Mouse (Mus musculus) hindbrain, embryonic 15.5 days (tissue): ENCODE data around the gene Snrpa. TPM values are rescaled to one million over a fixed set of nuclear protein-coding genes. Genes with fewer than 3 reads are reported as not detected.

Experiments used
- ATAC-seq: fragments of 200-750 bp; cut with Nextera tagmentation; 2 replicates; pipeline ENCODE4 v1.8.0; 2017; ENCODE audit warnings: low read depth, moderate number of reproducible peaks, moderate TSS enrichment; ENCODE audit not compliant: low FRiP score
- H3K27ac ChIP-seq: fragments of 300-500 bp; sonication (generic); replicated peaks from 2 replicates; pipeline ENCODE4 v1.5.1; 2015; ENCODE audit warnings: mild to moderate bottlenecking, inconsistent platforms
- H3K27me3 ChIP-seq: fragments of 300-500 bp; sonication (generic); 2 replicates; pipeline ENCODE4 v1.6.1; 2015; ENCODE audit warnings: control low read depth, inconsistent platforms
- H3K36me3 ChIP-seq: fragments of 300-500 bp; sonication (generic); 2 replicates; pipeline ENCODE4 v1.6.1; 2015; ENCODE audit warnings: control low read depth, inconsistent platforms
- H3K4me1 ChIP-seq: fragments of 300-500 bp; sonication (generic); replicated peaks from 2 replicates; pipeline ENCODE4 v1.6.1; 2015; ENCODE audit warnings: control low read depth, inconsistent platforms
- H3K4me2 ChIP-seq: fragments of 300-500 bp; sonication (generic); 2 replicates; pipeline ENCODE4 v1.6.1; 2015; ENCODE audit warnings: moderate library complexity, mild to moderate bottlenecking, inconsistent platforms
- H3K4me3 ChIP-seq: fragments of 300-500 bp; sonication (generic); 2 replicates; pipeline ENCODE4 v1.5.1; 2015; ENCODE audit warnings: mild to moderate bottlenecking, inconsistent platforms
- H3K9ac ChIP-seq: fragments of 300-500 bp; sonication (generic); 2 replicates; pipeline ENCODE4 v1.6.1; 2015; ENCODE audit warnings: inconsistent platforms
- H3K9me3 ChIP-seq: fragments of 300-500 bp; sonication (generic); 2 replicates; pipeline ENCODE4 v1.6.1; 2016; ENCODE audit warnings: control low read depth, inconsistent platforms
- WGBS: fragments of 180-500 bp; shearing (Covaris S2); methylation state at CpG from one replicate; pipeline ENCODE4 v1.1.7; 2015; 5-methylcytosine and 5-hydroxymethylcytosine counted together
- polyA plus RNA-seq: library from polyadenylated mRNA; unstranded; fragments of >200 nt; fragmentation: Nextera tagmentation; extraction: Ambion mirVana; gene quantifications from 2 replicates; pipeline ENCODE4 v1.2.1, GENCODE M21; 2015

Snrpa gene
- polyA plus RNA-seq, 1 experiment from 2014 or later: 194 TPM

GRCm38 (mm10) chr7:27164112-27164947 is 31.7 kb downstream of the Snrpa start:
- H3K27ac ChIP-seq: no peak overlapping the region
- H3K9ac ChIP-seq: peak overlapping the region; percentile 32; the same call in 1 of the 2 replicates
- no peaks in the 10 kb centered on the region for H3K27me3 ChIP-seq
- H3K4me3 ChIP-seq: peak overlapping the region; percentile 78
- peak overlapping the region; percentile 76 for H3K4me2 ChIP-seq
- H3K4me1 ChIP-seq: peaks cover 68% of the 10 kb centered on the region
- ATAC-seq: no peak
- peaks cover 13% of the 10 kb centered on the region for H3K36me3 ChIP-seq
- H3K9me3 ChIP-seq: no peaks in the 10 kb centered on the region
- 78% methylated on average over 33 of the region's 33 CpGs for WGBS

- Histone ChIP-seq H3K4me3 (peak overlapping the region; percentile 78), H3K9me3 (no peaks in the 10 kb centered on the region), H3K4me1 (peaks cover 68% of the 10 kb centered on the region), H3K36me3 (peaks cover 22% of the 10 kb centered on the region), H3K27ac (no peak overlapping the region), H3K4me2 (peak overlapping the region; percentile 76), H3K27me3 (no peaks in the 10 kb centered on the region), H3K9ac (peak overlapping the region; percentile 39)
- WGBS: 87% methylated on average over 5 of the region's 5 CpGs
- no peak for ATAC-seq
Observed at GRCm38 (mm10) chr7:27163450-27163805, 32.6 kb downstream of the Snrpa start.

DNA sequence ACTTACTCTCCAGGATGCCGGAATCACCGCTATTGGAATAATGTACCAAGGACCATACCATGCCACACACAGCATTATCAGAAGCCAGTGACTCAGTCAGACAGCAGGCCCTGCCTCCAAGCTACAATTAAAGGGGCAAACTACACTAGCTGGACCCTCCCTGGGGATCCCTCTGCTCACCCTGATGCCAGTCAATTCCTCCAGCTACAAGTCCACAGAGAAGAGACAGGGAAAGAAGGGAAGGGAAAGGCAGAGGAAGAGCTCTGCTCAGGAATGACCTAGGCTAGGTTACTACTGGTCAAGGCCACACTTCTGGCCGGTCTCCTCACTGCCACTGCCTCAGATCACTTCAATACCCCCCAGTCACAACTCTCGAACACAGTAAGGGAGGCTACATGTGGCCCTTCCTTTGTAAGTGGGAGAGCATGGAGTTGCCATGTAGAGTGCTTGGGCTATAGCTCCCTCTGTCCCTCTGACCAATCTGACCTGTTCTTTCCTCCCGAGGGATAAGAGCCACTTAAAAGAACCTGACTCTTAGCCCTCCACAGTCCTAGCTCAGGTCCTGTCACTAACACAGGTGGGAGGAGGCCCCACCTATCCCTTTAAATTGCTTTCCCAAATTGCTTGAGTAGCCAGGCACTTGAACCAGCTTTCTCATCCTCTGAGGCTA is 33.2 kb downstream of the Snrpa start:
- no peak overlapping the region for H3K27ac ChIP-seq
- H3K9ac ChIP-seq: peak overlapping the region; percentile 39
- H3K4me1 ChIP-seq: peaks cover 68% of the 10 kb centered on the region
- 88% methylated on average over 5 of the region's 5 CpGs for WGBS
- H3K36me3 ChIP-seq: peaks cover 27% of the 10 kb centered on the region
- H3K4me3 ChIP-seq: peak overlapping the region; percentile 78; the same call in 1 of the 2 replicates
- H3K27me3 ChIP-seq: no peaks in the 10 kb centered on the region
- ATAC-seq: no peak
- peak overlapping the region; percentile 76 for H3K4me2 ChIP-seq
- H3K9me3 ChIP-seq: no peaks in the 10 kb centered on the region

GRCm38 (mm10) chr7:27161744-27162143 is 34.3 kb downstream of the Snrpa start:
- peaks cover 35% of the 10 kb centered on the region for H3K36me3 ChIP-seq
- ATAC-seq: no peak
- H3K27me3 ChIP-seq: no peaks in the 10 kb centered on the region
- 84% methylated on average over 4 of the region's 4 CpGs for WGBS
- H3K4me3 ChIP-seq: no peak overlapping the region
- H3K9ac ChIP-seq: no peak overlapping the region
- H3K4me1 ChIP-seq: peaks cover 61% of the 10 kb centered on the region
- H3K4me2 ChIP-seq: no peak overlapping the region
- H3K27ac ChIP-seq: no peak overlapping the region
- no peaks in the 10 kb centered on the region for H3K9me3 ChIP-seq

GRCm38 (mm10) chr7:27160921-27161320 is 35.1 kb downstream of the Snrpa start:
- WGBS: 85% methylated on average over 3 of the region's 3 CpGs
- Histone ChIP-seq H3K27ac (no peak overlapping the region), H3K9ac (no peak overlapping the region), H3K9me3 (no peaks in the 10 kb centered on the region), H3K4me2 (no peak overlapping the region), H3K27me3 (no peaks in the 10 kb centered on the region), H3K4me3 (no peak overlapping the region), H3K4me1 (peaks cover 61% of the 10 kb centered on the region), H3K36me3 (peaks cover 35% of the 10 kb centered on the region)
- no peak for ATAC-seq

- Histone ChIP-seq H3K27me3 (no peaks in the 10 kb centered on the region), H3K9me3 (no peaks in the 10 kb centered on the region), H3K27ac (peak overlapping the region; percentile 19; the same call in 1 of the 2 replicates), H3K9ac (no peak overlapping the region), H3K4me2 (0 out of 2 replicates have a peak overlapping the region, but pooled peaks have one; percentile 6), H3K4me3 (no peak overlapping the region), H3K4me1 (peaks cover 52% of the 10 kb centered on the region), H3K36me3 (peaks cover 35% of the 10 kb centered on the region)
- 18% methylated on average over 8 of the region's 8 CpGs for WGBS
- peak; percentile 86 for ATAC-seq
Observed at GRCm38 (mm10) chr7:27159882-27160281, 36.2 kb downstream of the Snrpa start.

DNA sequence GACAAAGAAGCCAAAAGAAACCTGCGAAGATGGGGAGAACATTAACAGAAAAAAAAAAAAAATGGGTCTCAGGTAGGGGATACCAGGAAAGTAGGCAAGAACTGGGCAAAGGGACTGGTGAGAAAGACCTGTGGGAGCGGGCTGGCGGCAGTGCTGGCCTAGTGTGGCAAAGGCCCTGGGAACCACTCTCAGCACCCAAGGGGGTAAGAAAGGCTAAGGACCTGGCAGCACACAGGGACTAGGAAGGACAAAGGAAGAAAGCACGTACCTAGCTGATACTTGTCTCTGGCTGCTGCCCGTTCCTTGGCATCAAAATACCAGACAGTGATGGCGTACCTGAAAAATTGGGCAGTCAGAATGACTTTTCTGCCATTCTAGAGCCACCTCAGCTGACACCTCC is 36.8 kb downstream of the Snrpa start:
- ATAC-seq: no peak
- no peaks in the 10 kb centered on the region for H3K27me3 ChIP-seq
- H3K36me3 ChIP-seq: peaks cover 32% of the 10 kb centered on the region
- H3K4me1 ChIP-seq: peaks cover 46% of the 10 kb centered on the region
- WGBS: 96% methylated on average over 6 of the region's 6 CpGs
- H3K9ac ChIP-seq: no peak overlapping the region
- H3K9me3 ChIP-seq: no peaks in the 10 kb centered on the region
- H3K4me3 ChIP-seq: no peak overlapping the region
- H3K4me2 ChIP-seq: no peak overlapping the region
- H3K27ac ChIP-seq: no peak overlapping the region

GRCm38 (mm10) chr7:27158171-27158570 is 37.9 kb downstream of the Snrpa start:
- Histone ChIP-seq H3K4me1 (peaks cover 35% of the 10 kb centered on the region), H3K27me3 (no peaks in the 10 kb centered on the region), H3K9ac (no peak overlapping the region), H3K4me2 (no peak overlapping the region), H3K4me3 (no peak overlapping the region), H3K9me3 (no peaks in the 10 kb centered on the region), H3K27ac (no peak overlapping the region), H3K36me3 (peaks cover 30% of the 10 kb centered on the region)
- no peak for ATAC-seq
- WGBS: 95% methylated on average over 9 of the region's 9 CpGs

DNA sequence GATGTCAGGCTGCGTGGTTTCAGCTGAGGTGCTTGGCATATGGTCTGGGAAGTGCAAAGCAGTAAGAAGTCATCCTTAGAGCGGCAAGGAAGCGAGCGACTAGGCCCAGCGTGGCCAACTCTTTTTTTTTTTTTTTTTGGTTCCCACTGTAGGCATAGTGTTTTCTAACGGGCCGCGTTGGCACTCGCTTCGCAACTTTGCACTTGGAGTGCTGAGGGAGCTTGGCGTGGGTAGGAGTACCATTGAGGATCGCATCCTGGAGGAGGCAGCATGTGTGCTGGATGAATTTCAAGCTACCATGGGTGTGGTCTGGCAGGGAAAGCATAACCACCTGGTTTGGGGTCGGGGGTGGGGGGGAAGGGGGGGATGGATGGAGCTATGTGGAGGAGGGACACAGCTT is 40.1 kb downstream of the Snrpa start:
- Histone ChIP-seq H3K4me1 (peaks cover 14% of the 10 kb centered on the region), H3K9ac (no peak overlapping the region), H3K4me3 (no peak overlapping the region), H3K4me2 (no peak overlapping the region), H3K27ac (no peak overlapping the region), H3K27me3 (no peaks in the 10 kb centered on the region), H3K9me3 (no peaks in the 10 kb centered on the region), H3K36me3 (peaks cover 30% of the 10 kb centered on the region)
- WGBS: 82% methylated on average over 13 of the region's 13 CpGs
- no peak for ATAC-seq

- no peak within 1 kb of the TSS for H3K4me2 ChIP-seq
- no peaks in the 10 kb centered on the region for H3K27me3 ChIP-seq
- no peak within 1 kb of the TSS for H3K27ac ChIP-seq
- 77% methylated on average over 10 of the region's 10 CpGs for WGBS
- H3K4me1 ChIP-seq: no peaks in the 10 kb centered on the region
- H3K9me3 ChIP-seq: no peaks in the 10 kb centered on the region
- H3K36me3 ChIP-seq: peaks cover 12% of the 10 kb centered on the region
- H3K9ac ChIP-seq: no peak within 1 kb of the TSS
- ATAC-seq: peak; percentile 44; the same call in 1 of the 2 replicates
- no peak within 1 kb of the TSS for H3K4me3 ChIP-seq
Observed at GRCm38 (mm10) chr7:27153205-27153764, 42.8 kb downstream of the Snrpa start, which contains the start of gene Cyp2t4. Gene Cyp2t4 (plus strand): TSS chr7:27153714.
